Mouse (Mus musculus) ovary, adult 2 months (tissue): Measurements from ENCODE around the gene Gsdma3. TPM values are rescaled to one million over a fixed set of nuclear protein-coding genes. Genes with fewer than 3 reads are reported as not detected.

Source experiments
- polyA plus RNA-seq: library from polyadenylated mRNA; depleted of rRNA; stranded (reverse); fragments of >200 nt; gene quantifications from 2 replicates; pipeline ENCODE4 v1.2.3, GENCODE M21; 2012; rRNA removed

Gene Gsdma3
- polyA plus RNA-seq: not detected in 2 replicates

GRCm38 (mm10) chr11:98625611-98626410 lies at the start of gene Gsdma3, which contains the start of gene Gm12355:
Gsdma3 (plus strand) TSS chr11:98626360.
Gm12355 (minus strand) TSS chr11:98625661.

GRCm38 (mm10) chr11:98586892-98587563 lies 39.1 kb upstream of the Gsdma3 start, which contains the start of gene Ormdl3:
Ormdl3 (minus strand) TSS chr11:98587368.

GRCm38 (mm10) chr11:98597991-98598390 lies 28.2 kb upstream of the Gsdma3 start, which contains the start of gene Lrrc3c:
Lrrc3c (plus strand) TSS chr11:98598291.

GRCm38 (mm10) chr11:98646459-98646858 lies 20.3 kb downstream of the Gsdma3 start, which contains the start of gene Gsdma2:
Gsdma2 (plus strand) TSS chr11:98646759.

GRCm38 (mm10) chr11:98664091-98664490 lies 37.9 kb downstream of the Gsdma3 start, which contains the start of gene Gsdma:
Gsdma (plus strand) TSS chr11:98664351.

GRCm38 (mm10) chr11:98681786-98682745 lies 55.9 kb downstream of the Gsdma3 start, which contains the start of gene Psmd3:
Psmd3 (plus strand) TSS chr11:98682554.

Other genes starting within 250 kb of the Gsdma3 start
- 1.5 and 1.6 TPM in 2 replicates for gene Tcap, start 242.5 kb upstream of the Gsdma3 start, polyA plus RNA-seq
- 0.20 TPM in 1 of 2 replicates, not detected in the other for gene Pnmt, start 239.9 kb upstream of the Gsdma3 start, polyA plus RNA-seq
- 43.4 and 44.6 TPM in 2 replicates for gene Pgap3, start 225.9 kb upstream of the Gsdma3 start, polyA plus RNA-seq
- gene Erbb2, start 213.9 kb upstream of the Gsdma3 start, polyA plus RNA-seq: 39.7 and 45.2 TPM in 2 replicates
- gene Mien1, start 187.4 kb upstream of the Gsdma3 start, polyA plus RNA-seq: 33.6 and 37.7 TPM in 2 replicates
- gene Grb7, start 180.0 kb upstream of the Gsdma3 start, polyA plus RNA-seq: 17.5 TPM in 2 replicates
- gene Ikzf3, start 80.3 kb upstream of the Gsdma3 start, polyA plus RNA-seq: 1.5 TPM in 2 replicates
- gene Zpbp2, start 75.3 kb upstream of the Gsdma3 start, polyA plus RNA-seq: 0.14 TPM in 1 of 2 replicates, not detected in the other
- 116 and 131 TPM in 2 replicates for gene Ormdl3, start 39.0 kb upstream of the Gsdma3 start, polyA plus RNA-seq
- not detected in 2 replicates for gene Lrrc3c, start 28.1 kb upstream of the Gsdma3 start, polyA plus RNA-seq
- not detected in 2 replicates for gene Gm12355, start 699 bp upstream of the Gsdma3 start, polyA plus RNA-seq
- not detected in 2 replicates for gene Gsdma2, start 20.4 kb downstream of the Gsdma3 start, polyA plus RNA-seq
- not detected in 2 replicates for gene Gsdma, start 38.0 kb downstream of the Gsdma3 start, polyA plus RNA-seq
- 256 and 270 TPM in 2 replicates for gene Psmd3, start 56.2 kb downstream of the Gsdma3 start, polyA plus RNA-seq
- 10.2 and 10.8 TPM in 2 replicates for gene Csf3, start 74.9 kb downstream of the Gsdma3 start, polyA plus RNA-seq
- gene Med24, start 103.1 kb downstream of the Gsdma3 start, polyA plus RNA-seq: 129 TPM in 2 replicates
- 163 and 173 TPM in 2 replicates for gene Thra, start 114.3 kb downstream of the Gsdma3 start, polyA plus RNA-seq
- gene Nr1d1, start 149.0 kb downstream of the Gsdma3 start, polyA plus RNA-seq: 87.5 and 140 TPM in 2 replicates
- gene Msl1, start 169.2 kb downstream of the Gsdma3 start, polyA plus RNA-seq: 49.3 and 78.6 TPM in 2 replicates
- 31.6 and 37.1 TPM in 2 replicates for gene Casc3, start 178.5 kb downstream of the Gsdma3 start, polyA plus RNA-seq
- gene Rapgefl1, start 210.4 kb downstream of the Gsdma3 start, polyA plus RNA-seq: 11.5 and 11.6 TPM in 2 replicates
- gene Wipf2, start 237.3 kb downstream of the Gsdma3 start, polyA plus RNA-seq: 6.4 and 11.7 TPM in 2 replicates